Mouse (Mus musculus) gastrocnemius, postnatal 25 days (tissue): Measurements from ENCODE around the gene Sh3rf1. TPM values are rescaled to one million over a fixed set of nuclear protein-coding genes. Genes with fewer than 3 reads are reported as not detected.

ENCODE experiments used
- DNase-seq: peaks from one replicate; pipeline ENCODE4 v3.0.0; 2022
- total RNA-seq, 2 experiments: library from RNA; stranded (reverse); gene quantifications; 1 replicate in 1 of 2; 2 replicates in 1 of 2; pipeline ENCODE4 v1.2.3; 2021

The Sh3rf1 gene
- total RNA-seq, 2 experiments from 2014 or later, result 1.9 to 2.2 TPM

DNA sequence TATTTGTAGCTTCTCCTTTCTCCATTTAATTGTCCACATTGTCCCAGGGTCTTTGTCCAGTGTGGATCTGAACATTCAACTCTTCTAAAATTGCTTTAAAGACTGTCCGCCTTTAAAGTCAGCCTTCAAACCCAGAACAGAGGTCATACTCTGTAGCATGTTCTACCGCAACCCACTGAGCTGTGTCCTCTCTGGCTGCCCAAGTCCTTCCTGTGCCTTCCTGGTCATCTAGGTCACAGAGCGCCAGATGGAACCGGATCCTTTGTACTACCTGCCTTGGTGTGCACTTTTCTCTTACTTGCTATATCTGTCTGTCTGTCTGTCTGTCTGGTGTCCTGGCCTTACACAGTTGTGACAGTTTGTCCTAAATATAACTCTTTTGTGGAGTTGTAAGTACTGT is 40.0 kb downstream of the Sh3rf1 start:
- no peak for DNase-seq

DNA sequence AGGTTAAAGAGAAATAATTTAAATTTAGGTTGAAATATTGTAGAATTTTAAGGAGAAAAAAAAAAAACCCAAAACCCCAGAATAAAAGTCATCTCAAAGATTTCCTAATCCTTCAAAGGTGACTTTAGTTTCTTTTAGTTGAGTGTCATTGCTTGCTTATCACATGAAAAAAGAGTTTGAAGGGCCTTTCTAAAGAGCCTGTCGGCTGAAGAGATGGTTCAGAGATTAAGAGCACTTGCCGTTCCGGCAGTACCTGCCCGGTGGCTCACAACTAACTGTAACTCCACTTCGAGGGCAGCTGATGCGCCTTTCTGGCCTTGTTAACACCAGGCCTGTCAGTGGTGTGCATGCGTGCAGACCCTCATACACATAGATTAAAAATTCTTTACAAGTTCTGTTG is 41.2 kb downstream of the Sh3rf1 start:
- DNase-seq, result no peak

DNA sequence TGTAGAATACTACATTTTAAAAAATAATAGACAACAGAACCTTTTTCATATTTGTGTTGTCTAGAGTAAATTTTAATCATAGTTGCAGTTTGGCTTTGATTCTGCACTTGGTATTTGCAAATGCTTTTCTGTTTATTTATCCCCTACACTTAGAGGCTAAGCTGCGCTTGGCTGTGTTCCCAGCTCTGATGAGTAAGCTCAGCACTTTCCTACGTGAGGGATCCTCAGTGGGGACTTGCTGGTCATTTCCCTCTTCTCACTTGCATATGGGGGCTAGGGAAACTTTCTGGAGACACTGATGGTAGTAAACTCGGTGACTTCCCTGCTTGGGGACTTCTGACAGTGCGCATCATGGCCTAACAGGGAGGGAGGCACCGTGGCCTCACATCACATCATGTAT is 41.7 kb downstream of the Sh3rf1 start:
- peak; percentile 28 for DNase-seq

- DNase-seq, result no peak
These were observed 43.4 kb downstream of the Sh3rf1 start for GRCm38 (mm10) chr8:61267061-61267460.

- no peak for DNase-seq
These were observed 44.0 kb downstream of the Sh3rf1 start for GRCm38 (mm10) chr8:61267692-61268091.

- DNase-seq, result no peak
These were observed 44.7 kb downstream of the Sh3rf1 start for GRCm38 (mm10) chr8:61268233-61268916.

DNA sequence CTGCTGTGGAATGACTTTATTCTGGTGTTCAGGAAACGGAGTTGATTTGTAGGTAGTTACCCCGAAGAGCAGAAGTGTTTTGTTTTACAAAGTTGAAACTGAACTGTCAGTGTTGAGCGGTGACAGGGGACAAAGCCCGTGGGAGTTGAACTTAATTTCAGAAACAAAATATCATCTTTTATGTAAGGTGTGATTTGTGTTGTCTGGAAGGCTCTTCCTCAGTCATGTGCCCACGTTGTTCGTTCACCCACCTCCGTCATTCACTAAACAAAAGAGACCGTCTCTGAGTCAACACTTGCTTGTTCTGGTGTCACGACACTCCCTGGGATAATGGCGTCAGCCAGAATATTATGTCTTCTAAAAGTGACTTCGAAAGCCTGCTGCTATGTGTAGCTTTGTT is 46.3 kb downstream of the Sh3rf1 start:
- no peak for DNase-seq

DNA sequence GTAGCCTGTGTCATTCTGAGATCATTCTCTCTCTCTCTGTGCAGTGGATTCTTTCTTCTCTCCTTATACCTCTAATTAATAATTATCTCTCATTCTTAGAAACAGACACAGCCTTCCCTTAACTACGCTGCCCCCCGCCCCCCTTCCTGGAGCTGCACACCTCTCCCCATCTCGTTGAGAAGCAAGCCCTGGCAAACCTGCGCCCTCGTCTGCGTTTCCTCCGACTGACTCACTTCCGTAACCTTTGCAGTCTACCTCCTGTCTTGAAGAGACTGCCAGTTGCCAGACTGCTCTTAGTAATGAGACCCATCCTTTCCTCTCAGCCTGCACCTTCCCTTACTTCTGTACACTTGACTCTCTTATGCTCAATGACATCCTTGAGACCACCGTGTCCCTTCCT is 46.9 kb downstream of the Sh3rf1 start:
- DNase-seq, result no peak

GRCm38 (mm10) chr8:61270961-61271360 is 47.3 kb downstream of the Sh3rf1 start:
- DNase-seq, result no peak

DNA sequence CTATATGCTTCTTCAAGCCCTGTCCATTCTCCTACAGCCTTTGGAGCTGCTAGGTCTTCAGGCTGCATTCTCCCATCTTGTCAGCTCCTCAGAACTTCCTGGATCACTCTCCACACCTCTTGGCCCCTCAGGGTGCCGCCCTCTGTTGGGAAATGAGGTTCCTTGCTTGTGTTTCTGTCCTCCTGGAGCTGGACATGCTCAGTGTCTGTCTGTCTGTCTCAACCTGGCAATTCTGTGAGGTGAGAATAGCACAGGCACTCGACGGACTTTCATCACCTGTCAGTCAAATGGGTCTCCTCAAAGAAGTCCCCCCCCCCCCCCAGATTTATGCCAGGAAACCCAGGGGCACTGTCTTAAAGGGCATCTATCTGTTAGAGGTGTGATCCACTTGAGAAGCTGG is 49.2 kb downstream of the Sh3rf1 start:
- no peak for DNase-seq

- DNase-seq, result no peak
These were observed 49.9 kb downstream of the Sh3rf1 start for GRCm38 (mm10) chr8:61273307-61274221.

- no peak for DNase-seq
These were observed 51.2 kb downstream of the Sh3rf1 start for GRCm38 (mm10) chr8:61274602-61275462.

DNA sequence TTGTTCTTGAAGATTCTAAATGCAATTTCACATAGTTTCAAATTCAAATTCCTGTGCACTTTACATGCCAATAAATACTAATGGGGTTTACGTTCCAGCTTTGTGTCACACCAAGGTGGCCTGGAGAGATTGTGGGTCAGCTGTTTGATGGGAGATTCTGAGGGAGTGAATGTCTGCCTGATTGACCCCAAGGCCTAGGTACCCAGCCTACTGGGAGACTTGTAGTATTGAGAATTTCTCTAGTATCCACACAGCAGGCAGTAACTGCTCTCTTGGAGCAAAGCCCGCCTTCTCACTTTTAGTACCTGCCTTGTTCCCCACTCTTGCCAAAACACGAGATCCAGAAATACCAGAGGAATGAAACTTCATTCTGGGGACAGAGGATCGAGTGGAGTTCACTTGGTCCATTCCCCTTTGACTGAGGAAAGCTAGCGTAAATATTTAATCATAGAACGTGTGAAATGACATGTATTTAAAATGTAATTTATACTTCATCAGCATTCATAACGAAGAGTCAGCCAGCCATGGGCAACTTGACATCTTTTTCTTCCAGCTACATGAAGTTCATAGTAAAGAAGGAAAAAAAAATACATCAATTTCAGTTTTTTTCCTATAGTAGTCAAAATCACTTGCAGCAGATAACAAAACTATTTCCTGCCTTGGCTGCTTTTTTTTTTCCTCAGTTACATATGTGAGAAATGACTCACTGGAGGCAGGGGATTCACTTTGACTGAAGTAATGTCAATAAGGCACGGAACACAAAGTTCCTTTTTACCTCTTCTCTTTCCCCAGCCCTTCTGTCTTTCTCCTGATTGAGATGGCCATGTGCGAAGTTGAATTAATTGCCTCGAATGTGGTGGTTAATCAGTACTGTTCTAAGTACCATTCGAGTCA is 52.0 kb downstream of the Sh3rf1 start:
- no peak for DNase-seq

GRCm38 (mm10) chr8:61276397-61276796 is 52.7 kb downstream of the Sh3rf1 start:
- no peak for DNase-seq

DNA sequence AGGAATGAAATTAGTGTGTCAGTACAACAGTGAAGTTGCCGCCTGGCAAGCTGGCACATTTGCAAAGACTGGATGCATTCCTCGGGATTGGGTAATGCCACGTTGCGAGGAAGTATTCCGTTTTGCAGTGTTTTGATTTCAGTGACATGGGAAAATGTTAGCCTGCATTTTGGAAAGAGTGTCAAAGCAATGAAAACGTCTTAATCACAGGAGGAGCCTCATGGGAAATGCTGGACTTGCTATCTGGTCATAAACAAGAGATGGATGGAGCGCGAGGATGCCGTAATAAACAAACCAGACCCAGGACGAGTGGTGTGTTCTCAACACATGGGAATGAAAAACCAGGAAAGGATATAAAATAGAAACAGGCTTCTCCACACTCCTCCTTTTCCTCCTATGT is 55.4 kb downstream of the Sh3rf1 start:
- DNase-seq, result no peak

GRCm38 (mm10) chr8:61282303-61283168 is 58.9 kb downstream of the Sh3rf1 start:
- DNase-seq, result no peak

DNA sequence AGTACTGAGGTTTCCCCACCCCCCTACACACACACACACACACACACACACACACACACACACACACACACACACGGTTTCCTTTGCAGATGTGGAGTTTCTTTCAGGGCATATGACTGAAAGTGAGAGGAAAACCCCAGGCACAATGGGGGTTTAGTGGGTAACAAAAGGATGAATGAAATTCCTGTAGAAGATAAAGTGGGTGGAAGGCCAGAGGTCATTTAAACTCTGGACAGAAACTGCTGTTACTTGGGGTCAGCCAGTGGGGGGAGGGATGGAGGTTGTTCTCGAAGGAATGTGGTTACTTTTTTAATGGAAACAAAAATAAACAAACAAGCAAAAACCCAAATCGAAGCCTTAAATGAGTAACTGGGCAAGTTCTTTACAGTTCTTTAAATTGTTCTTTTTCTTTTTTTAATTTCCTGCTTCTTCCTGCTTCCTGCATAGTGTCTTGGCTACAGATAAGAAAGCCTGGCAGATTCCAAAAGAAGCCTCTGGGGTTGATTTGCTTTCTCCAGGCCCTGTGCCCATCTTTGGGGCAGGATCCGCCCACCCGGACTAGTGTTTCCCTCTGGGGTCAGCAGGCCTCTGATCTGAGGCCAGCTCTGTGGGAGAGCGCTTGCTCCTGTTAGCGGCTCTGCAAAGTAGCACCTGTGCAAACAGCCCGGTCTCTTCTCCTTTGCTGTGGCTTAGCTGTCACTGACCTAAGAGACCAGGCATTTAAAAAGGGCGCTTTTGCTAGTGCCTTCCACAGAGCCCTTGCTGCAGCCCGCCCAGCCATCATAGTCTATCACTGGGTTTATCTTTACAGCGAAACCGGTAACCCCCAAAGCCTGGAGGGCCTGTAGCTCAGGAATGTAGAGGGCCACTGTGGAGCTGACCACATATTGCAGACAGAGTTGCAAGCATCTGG is 59.8 kb downstream of the Sh3rf1 start:
- peak; percentile 20 for DNase-seq

DNA sequence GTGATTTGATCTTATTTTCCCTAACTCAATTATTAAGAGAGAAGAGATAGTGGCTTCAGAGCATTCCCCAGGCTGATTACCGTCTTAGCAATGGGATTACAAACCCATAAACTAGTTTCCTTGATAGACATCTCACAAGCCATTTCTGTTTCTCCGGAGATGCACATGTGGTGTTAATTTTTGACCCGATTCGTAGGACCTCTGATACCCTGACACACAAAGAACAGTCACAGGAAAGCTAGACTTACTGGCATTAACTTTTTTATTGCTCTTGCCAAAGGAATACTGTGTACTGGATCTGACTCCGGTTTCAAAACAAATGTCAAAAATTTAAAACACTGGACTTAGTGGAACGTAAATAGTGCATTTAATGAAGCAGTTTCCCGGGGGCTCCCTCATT is 62.2 kb downstream of the Sh3rf1 start:
- no peak for DNase-seq

DNA sequence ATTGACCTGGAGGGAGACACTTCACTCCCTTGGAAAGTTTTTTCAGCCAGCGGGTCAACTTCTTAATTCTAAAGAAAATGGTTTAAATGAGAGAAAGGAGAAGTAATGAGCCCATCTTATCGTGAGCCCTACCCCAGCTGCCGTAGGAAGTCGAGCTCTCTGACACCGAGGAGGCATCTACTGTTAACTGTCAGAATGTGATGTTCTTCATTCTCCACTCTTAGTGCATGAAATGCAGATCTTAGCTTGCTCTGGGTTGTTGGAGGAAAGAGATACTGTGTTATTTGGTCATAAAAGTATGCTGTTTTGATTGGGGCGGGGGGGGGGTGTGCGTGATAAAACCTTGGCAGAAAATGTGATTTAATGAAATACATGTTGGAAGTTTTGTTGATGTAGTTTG is 62.7 kb downstream of the Sh3rf1 start:
- DNase-seq, result no peak
